Mouse (Mus musculus): ENCODE results near the gene Kctd11. TPM values are rescaled to one million over a fixed set of nuclear protein-coding genes. Genes with fewer than 3 reads are reported as not detected.

Kctd11 gene
- polyA plus RNA-seq, 1 experiment from 2014 or later = 1.3 TPM

GRCm38 (mm10) chr11:69854680-69855079 lies 26.5 kb downstream of the Kctd11 start:
- Histone ChIP-seq H3K36me3 (peaks cover 35% of the 10 kb centered on the region), H3K27ac (peak overlapping the region; percentile 99), H3K4me2 (peak overlapping the region; percentile 72), H3K9me3 (replicated peaks) (no peaks in the 10 kb centered on the region), H3K4me1 (peaks cover 65% of the 10 kb centered on the region), H3K9ac (peak overlapping the region; percentile 66), H3K4me3 (peak overlapping the region; percentile 16; the same call in 1 of the 2 replicates), H3K27me3 (replicated peaks) (peaks cover 32% of the 10 kb centered on the region)
- ATAC-seq = no peak
- WGBS (ENCODE audit: insufficient replicate concordance) = 58% methylated on average over 10 of the region's 10 CpGs

- Histone ChIP-seq H3K9me3 (replicated peaks) (no peaks in the 10 kb centered on the region), H3K27me3 (replicated peaks) (peaks cover 25% of the 10 kb centered on the region), H3K4me1 (peaks cover 72% of the 10 kb centered on the region), H3K27ac (peak overlapping the region; percentile 99), H3K4me3 (peak overlapping the region; percentile 42), H3K36me3 (peaks cover 42% of the 10 kb centered on the region), H3K9ac (peak overlapping the region; percentile 73), H3K4me2 (peak overlapping the region; percentile 72)
- ATAC-seq = peak; percentile 93
- WGBS (ENCODE audit: insufficient replicate concordance) = 10% methylated on average over 7 of the region's 7 CpGs
Measured at GRCm38 (mm10) chr11:69853994-69854393, 27.2 kb downstream of the Kctd11 start.

GRCm38 (mm10) chr11:69850754-69851153 lies 30.5 kb downstream of the Kctd11 start:
- H3K4me3 ChIP-seq = no peak overlapping the region
- ATAC-seq = no peak
- no peaks in the 10 kb centered on the region for H3K27me3 ChIP-seq (replicated peaks)
- peaks cover 91% of the 10 kb centered on the region for H3K4me1 ChIP-seq
- peak overlapping the region; percentile 10; the same call in 1 of the 2 replicates for H3K4me2 ChIP-seq
- H3K36me3 ChIP-seq = peaks cover 56% of the 10 kb centered on the region
- no peak overlapping the region for H3K9ac ChIP-seq
- H3K27ac ChIP-seq = peak overlapping the region; percentile 99
- no peaks in the 10 kb centered on the region for H3K9me3 ChIP-seq (replicated peaks)
- WGBS (ENCODE audit: insufficient replicate concordance) = 57% methylated on average over 8 of the region's 8 CpGs

GRCm38 (mm10) chr11:69849884-69850283 lies 31.3 kb downstream of the Kctd11 start:
- Histone ChIP-seq H3K4me1 (peaks cover 91% of the 10 kb centered on the region), H3K4me2 (0 out of 2 replicates have a peak overlapping the region, but pooled peaks have one; percentile 10), H3K9ac (no peak overlapping the region), H3K27ac (peak overlapping the region; percentile 99), H3K4me3 (no peak overlapping the region), H3K27me3 (replicated peaks) (no peaks in the 10 kb centered on the region), H3K9me3 (replicated peaks) (no peaks in the 10 kb centered on the region), H3K36me3 (peaks cover 56% of the 10 kb centered on the region)
- 83% methylated on average over 15 of the region's 15 CpGs for WGBS (ENCODE audit: insufficient replicate concordance)
- ATAC-seq = no peak

GRCm38 (mm10) chr11:69849128-69849527 lies 32.1 kb downstream of the Kctd11 start:
- Histone ChIP-seq H3K36me3 (peaks cover 56% of the 10 kb centered on the region), H3K4me3 (no peak overlapping the region), H3K4me2 (0 out of 2 replicates have a peak overlapping the region, but pooled peaks have one; percentile 10), H3K27ac (peak overlapping the region; percentile 99), H3K4me1 (peaks cover 85% of the 10 kb centered on the region), H3K9me3 (replicated peaks) (no peaks in the 10 kb centered on the region), H3K9ac (0 out of 2 replicates have a peak overlapping the region, but pooled peaks have one; percentile 8), H3K27me3 (replicated peaks) (no peaks in the 10 kb centered on the region)
- no peak for ATAC-seq
- WGBS (ENCODE audit: insufficient replicate concordance) = 75% methylated on average over 9 of the region's 9 CpGs

GRCm38 (mm10) chr11:69848021-69848420 lies 33.2 kb downstream of the Kctd11 start:
- Histone ChIP-seq H3K4me2 (peak overlapping the region; percentile 92), H3K36me3 (peaks cover 54% of the 10 kb centered on the region), H3K4me3 (peak overlapping the region; percentile 73), H3K9ac (peak overlapping the region; percentile 87; the same call in 1 of the 2 replicates), H3K27me3 (replicated peaks) (no peaks in the 10 kb centered on the region), H3K9me3 (replicated peaks) (no peaks in the 10 kb centered on the region), H3K27ac (peak overlapping the region; percentile 99), H3K4me1 (peaks cover 80% of the 10 kb centered on the region)
- 94% methylated on average over 6 of the region's 6 CpGs for WGBS (ENCODE audit: insufficient replicate concordance)
- ATAC-seq = no peak

- H3K4me1 ChIP-seq = peaks cover 80% of the 10 kb centered on the region
- no peaks in the 10 kb centered on the region for H3K9me3 ChIP-seq (replicated peaks)
- peaks cover 44% of the 10 kb centered on the region for H3K36me3 ChIP-seq
- peak overlapping the region; percentile 99 for H3K27ac ChIP-seq
- H3K27me3 ChIP-seq (replicated peaks) = no peaks in the 10 kb centered on the region
- peak overlapping the region; percentile 73 for H3K4me3 ChIP-seq
- 15% methylated on average over 37 of the region's 37 CpGs for WGBS (ENCODE audit: insufficient replicate concordance)
- H3K9ac ChIP-seq = peak overlapping the region; percentile 87
- ATAC-seq = peak; percentile 67
- peak overlapping the region; percentile 92 for H3K4me2 ChIP-seq
Measured at GRCm38 (mm10) chr11:69846738-69847688, 34.2 kb downstream of the Kctd11 start.

- under 1% methylated on average over 38 of the region's 38 CpGs for WGBS (ENCODE audit: insufficient replicate concordance)
- Histone ChIP-seq H3K4me3 (peak within 1 kb of the TSS; percentile 73), H3K4me2 (peak within 1 kb of the TSS; percentile 92), H3K27ac (peak within 1 kb of the TSS; percentile 99), H3K36me3 (peaks cover 37% of the 10 kb centered on the region), H3K9ac (peak within 1 kb of the TSS; percentile 87), H3K4me1 (peaks cover 72% of the 10 kb centered on the region), H3K27me3 (replicated peaks) (no peaks in the 10 kb centered on the region), H3K9me3 (replicated peaks) (no peaks in the 10 kb centered on the region)
- peak; percentile 90 for ATAC-seq
Measured at GRCm38 (mm10) chr11:69846198-69846680, 35.0 kb downstream of the Kctd11 start, which contains the start of gene Plscr3. Gene Plscr3 (plus strand): TSS chr11:69846376.

GRCm38 (mm10) chr11:69838714-69839104 lies 42.5 kb downstream of the Kctd11 start:
- 0% methylated on average over 7 of the region's 7 CpGs for WGBS (ENCODE audit: insufficient replicate concordance)
- ATAC-seq = peak; percentile 11
- peaks cover 72% of the 10 kb centered on the region for H3K4me1 ChIP-seq

GRCm38 (mm10) chr11:69837952-69838713 lies 43.1 kb downstream of the Kctd11 start, which contains the start of gene Tmem256:
Gene Tmem256 (plus strand): TSS chr11:69838514.
- peaks cover 47% of the 10 kb centered on the region for H3K27me3 ChIP-seq (replicated peaks)
- H3K36me3 ChIP-seq = 0 out of 2 replicates have a peak, but pooled peaks cover 5% of the 10 kb centered on the region
- H3K9ac ChIP-seq = peak within 1 kb of the TSS; percentile 77
- H3K4me3 ChIP-seq = peak within 1 kb of the TSS; percentile 63
- H3K27ac ChIP-seq = peak within 1 kb of the TSS; percentile 80
- WGBS (ENCODE audit: insufficient replicate concordance) = under 1% methylated on average over 34 of the region's 34 CpGs
- peaks cover 73% of the 10 kb centered on the region for H3K4me1 ChIP-seq
- H3K4me2 ChIP-seq = peak within 1 kb of the TSS; percentile 98
- peak; percentile 85 for ATAC-seq
- no peaks in the 10 kb centered on the region for H3K9me3 ChIP-seq (replicated peaks)

More at GRCm38 (mm10) chr11:69838714-69839104, 42.5 kb downstream of the Kctd11 start:
- peaks cover 41% of the 10 kb centered on the region for H3K27me3 ChIP-seq (replicated peaks)
- H3K36me3 ChIP-seq = 0 out of 2 replicates have a peak, but pooled peaks cover 5% of the 10 kb centered on the region
- peak overlapping the region; percentile 63 for H3K4me3 ChIP-seq
- peak overlapping the region; percentile 77 for H3K9ac ChIP-seq
- H3K9me3 ChIP-seq (replicated peaks) = no peaks in the 10 kb centered on the region
- H3K4me2 ChIP-seq = peak overlapping the region; percentile 98
- H3K27ac ChIP-seq = peak overlapping the region; percentile 80

- H3K4me3 ChIP-seq = peak within 1 kb of the TSS; percentile 63
- H3K4me2 ChIP-seq = peak within 1 kb of the TSS; percentile 98
- peak within 1 kb of the TSS; percentile 80 for H3K27ac ChIP-seq
- peak; percentile 30 for ATAC-seq
- peaks cover 52% of the 10 kb centered on the region for H3K27me3 ChIP-seq (replicated peaks)
- H3K36me3 ChIP-seq = 0 out of 2 replicates have a peak, but pooled peaks cover 5% of the 10 kb centered on the region
- H3K4me1 ChIP-seq = peaks cover 68% of the 10 kb centered on the region
- H3K9me3 ChIP-seq (replicated peaks) = no peaks in the 10 kb centered on the region
- peak within 1 kb of the TSS; percentile 77 for H3K9ac ChIP-seq
- WGBS (ENCODE audit: insufficient replicate concordance) = under 1% methylated on average over 30 of the region's 32 CpGs
Measured at GRCm38 (mm10) chr11:69837604-69837951, 43.6 kb downstream of the Kctd11 start, which contains the start of gene Nlgn2. Gene Nlgn2 (minus strand): TSS chr11:69837784.

Measured in liver, embryonic 12.5 days (tissue).